Mouse (Mus musculus): ENCODE measurements around the gene Iqcj.
"Not testable (repeated sequence)": the region's sequence is repeated elsewhere in the genome, so short reads cannot be mapped to it uniquely, and the experiment has no call there.

The Iqcj gene

DNA sequence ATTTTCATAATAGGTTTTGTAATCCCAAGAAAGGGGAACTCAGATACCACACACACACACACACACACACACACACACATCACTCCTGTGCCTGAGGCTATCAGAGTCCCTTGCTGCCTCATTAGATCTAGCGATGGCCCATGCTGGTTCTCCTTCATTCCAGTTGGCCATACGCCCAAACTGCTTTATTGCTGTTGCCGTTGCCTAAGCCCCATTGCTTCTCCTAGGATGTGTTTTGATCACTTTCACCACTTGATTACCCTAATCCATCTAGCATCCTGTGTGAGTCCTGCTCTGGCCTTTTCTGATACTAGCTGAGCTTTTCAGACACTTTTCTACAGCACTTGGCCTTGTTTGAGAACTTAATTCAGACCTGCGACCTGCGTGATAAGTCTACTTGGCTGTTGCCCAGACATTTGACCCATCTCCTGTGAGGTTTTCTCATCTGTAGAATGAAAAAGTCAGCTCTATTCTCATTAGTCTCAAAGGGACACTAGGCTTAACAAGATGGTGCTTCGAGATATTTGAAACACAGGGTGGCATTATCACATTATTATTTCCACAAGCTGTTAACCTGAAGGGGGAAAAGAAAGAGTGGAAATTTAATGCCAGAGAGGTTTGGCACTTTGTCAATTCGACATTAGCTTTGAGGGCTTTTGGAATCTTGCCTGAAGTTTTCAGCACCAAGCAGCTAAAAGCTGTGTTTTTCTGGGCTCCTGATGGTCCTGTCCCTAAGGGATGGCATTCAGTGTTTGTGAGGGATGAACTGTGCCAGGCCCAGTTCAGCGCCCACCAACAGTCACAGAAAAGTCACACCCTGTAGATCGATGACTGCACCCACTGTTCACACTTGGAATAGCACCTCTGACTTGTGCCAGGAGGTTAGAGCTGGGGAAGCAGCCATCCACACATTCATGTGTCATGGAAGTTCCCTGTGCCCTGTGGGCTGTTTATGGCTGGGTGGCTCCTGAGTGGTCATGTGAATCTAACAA, 179.7 kb downstream of the Iqcj start:
- no peak for DNase-seq (ENCODE audit: low spot score)

DNA sequence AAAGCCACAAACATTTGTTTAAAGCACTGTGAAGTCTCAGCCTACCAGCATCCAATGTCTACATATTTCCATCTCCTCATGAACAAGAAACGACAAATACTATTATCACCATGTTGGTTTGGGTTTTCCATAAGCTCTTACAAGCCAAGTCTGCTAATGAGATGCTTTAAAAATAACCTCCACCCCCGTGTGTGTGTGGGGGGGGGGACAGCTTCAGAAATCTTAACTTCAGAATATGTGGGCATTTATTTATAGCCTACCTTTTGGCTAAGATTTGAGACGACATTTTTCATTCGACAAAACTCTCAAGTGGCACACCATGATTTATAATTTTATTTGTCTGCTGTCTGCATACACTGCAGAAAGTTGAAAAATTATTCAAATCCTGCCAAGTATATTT, 185.4 kb downstream of the Iqcj start:
- DNase-seq (ENCODE audit: low spot score): no peak

DNA sequence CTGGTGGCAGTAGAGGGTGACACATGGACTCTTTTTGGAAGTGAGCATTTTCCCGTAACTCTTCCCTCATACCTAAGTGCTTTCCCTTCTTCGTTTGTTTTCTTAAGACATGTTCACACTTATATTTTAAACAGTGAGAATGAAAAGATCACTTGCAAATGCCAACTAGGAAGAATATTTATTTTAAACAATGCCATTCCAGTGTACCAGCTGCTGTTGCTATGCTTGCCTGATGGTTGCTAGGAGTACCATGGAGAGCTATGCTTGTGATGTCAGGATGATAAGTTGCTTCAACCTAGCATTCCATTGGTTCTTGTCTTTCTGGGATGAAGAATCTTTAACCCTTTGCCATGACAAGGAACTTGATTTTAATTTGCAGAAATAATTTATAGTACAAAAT, 193.0 kb downstream of the Iqcj start:
- DNase-seq (ENCODE audit: low spot score): peak; percentile 19

DNA sequence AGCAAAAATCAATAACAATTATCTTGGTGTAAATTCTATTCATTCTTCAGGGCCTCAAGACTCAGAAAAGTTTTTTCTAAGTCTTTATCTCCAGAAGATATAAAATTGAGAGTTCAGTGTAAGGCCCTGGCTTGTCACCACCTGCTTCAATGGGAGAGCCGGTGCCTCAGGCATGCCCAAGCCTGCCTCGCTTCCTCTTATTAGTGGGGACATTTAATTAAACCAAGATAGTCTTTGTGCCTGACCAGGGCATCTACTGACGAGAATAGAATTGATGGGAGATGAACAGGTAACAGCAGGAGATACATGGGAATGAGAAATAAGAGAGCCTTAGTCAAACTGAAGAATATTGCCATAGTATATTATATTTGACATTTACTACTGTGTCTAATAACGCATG, 200.1 kb downstream of the Iqcj start:
- DNase-seq (ENCODE audit: low spot score): no peak

DNA sequence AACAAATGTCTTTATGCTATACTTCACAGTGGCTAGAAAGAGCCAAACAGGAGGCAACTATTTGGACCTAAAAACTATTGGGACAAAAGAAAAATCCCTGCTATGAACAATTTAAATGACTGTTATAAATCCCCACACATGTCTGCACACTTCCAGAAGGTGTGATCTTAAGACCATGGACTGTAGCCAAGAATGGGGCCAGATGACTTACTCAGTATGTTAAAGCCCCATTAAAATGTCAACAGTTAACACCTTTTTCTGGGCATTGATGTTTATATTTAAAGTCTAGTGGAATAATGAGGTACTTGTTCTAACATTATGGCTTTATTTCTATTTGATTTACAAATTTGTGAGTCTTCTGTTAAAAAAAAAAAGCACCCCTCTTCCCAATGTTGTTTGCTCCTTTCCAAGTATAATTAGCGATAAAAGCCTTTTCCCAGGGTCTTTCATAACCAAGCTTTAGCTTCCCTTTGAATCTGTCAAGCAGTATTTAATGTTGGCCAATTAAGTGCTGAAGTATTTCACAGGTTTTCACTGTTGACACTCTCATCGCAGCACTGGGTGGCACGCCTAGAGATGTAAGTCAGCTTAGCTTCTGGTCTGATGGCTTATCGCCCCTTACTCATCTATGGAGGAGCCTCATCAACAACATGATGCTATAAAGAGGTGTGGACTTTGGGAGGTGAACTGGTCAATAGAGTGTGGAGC, 204.9 kb downstream of the Iqcj start:
- no peak for DNase-seq (ENCODE audit: low spot score)

DNA sequence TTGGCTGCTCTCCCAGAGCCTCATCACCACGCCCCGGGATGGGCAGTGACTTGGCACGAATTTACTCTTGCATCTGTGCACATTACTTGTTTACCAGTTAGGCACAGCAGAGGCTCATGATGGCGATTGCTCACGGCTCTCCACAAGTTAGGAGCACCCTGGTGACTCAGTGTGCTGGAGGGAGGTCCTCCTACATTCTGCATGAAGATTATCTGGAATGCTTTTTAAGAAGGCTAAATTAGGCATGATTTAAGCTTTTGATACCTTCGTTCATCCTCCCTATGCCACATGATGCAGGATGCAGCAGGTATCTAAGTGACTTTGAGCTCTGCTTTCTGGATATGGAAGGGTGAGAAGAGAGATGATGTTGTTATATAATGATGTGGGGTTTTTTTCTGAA, 207.5 kb downstream of the Iqcj start:
- DNase-seq (ENCODE audit: low spot score): not testable (repeated sequence)

DNA sequence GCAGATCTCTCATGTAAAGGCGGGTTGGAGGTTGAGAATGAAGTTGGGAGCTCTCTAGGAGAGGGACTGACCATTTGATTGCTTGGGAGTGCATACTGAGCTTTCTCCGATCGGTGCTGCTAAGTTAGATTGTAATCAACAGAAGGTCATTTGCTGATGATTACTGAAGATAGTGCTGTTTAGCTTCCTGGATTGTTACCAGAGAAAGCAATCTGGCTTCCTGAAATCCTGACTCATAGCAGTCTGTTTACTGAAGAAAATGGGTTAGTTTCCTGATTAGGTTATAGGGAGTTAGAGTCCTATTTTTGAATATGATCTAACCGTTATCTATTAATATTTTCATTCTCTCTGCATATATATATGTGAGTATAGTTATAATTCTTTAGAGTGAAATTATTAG, 209.3 kb downstream of the Iqcj start:
- DNase-seq (ENCODE audit: low spot score): no peak

DNA sequence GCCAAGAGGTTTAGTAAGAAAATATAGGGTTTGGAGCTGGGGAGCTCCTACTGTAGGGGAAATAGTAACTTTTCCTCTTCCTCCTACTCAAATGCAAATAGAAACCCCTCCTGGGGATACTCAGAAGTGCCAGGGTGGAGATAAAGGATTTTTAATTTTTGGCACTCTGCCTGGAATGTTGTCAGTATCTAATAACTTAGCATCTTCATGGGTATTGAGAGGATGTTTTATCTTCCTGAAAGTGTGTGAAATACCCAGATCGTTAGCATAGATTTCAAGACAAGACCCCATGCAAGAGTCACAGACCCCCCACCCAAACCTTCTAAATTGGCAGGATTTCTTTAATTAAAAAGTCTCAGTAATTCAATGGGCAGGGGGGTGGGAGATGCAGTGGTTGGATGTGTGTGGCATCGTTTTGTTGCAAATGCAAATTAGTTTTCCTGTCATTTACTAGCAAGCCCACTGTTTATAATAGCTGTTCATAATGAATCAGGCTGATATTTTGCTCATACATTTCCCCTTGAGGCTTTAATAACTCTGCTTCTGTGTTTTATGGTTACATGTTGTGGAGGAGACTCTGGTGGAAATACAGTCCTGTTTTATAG, 213.2 kb downstream of the Iqcj start:
- no peak for DNase-seq (ENCODE audit: low spot score)

Measured in embryo, embryonic 10 days (tissue).